Mouse (Mus musculus): Measurements from ENCODE around the gene Ccdc85a. TPM values are rescaled to one million over a fixed set of nuclear protein-coding genes. Genes with fewer than 3 reads are reported as not detected.

Ccdc85a gene
- 100 to 1,000 TPM; 103 to 105 TPM for total RNA-seq (2021)
- long read RNA-seq, experiment 1, full-length matches to known transcripts = 25 of 57 reads
- long read RNA-seq, experiment 1, partial matches to known transcripts = 5 of 57 reads
- long read RNA-seq, experiment 1, other reads (novel, unspliced or antisense) = 27 of 57 reads
- long read RNA-seq, experiment 2, full-length matches to known transcripts = 19 of 56 reads
- long read RNA-seq, experiment 2, partial matches to known transcripts = 9 of 56 reads
- long read RNA-seq, experiment 2, other reads (novel, unspliced or antisense) = 28 of 56 reads

GRCm38 (mm10) chr11:28583911-28584434 lies at the start of gene Ccdc85a:
Gene Ccdc85a (minus strand): TSS chr11:28584324.
- intact Hi-C loops (cut with DNase I) = loop anchor here (1.0 to 5.0 kb wide), 3 partner anchors 219 to 1362 kb away; no protein-coding TSS in a partner anchor
- peak; percentile 95 to 96 for DNase-seq (ENCODE audit: low spot score in 2 of 2)

- DNase-seq (ENCODE audit: low spot score in 2 of 2) = no peak
- intact Hi-C loops (cut with DNase I) = no loop called here
Observed at GRCm38 (mm10) chr11:28633571-28634125, 49.5 kb upstream of the Ccdc85a start.

- no peak for DNase-seq (ENCODE audit: low spot score in 2 of 2)
- intact Hi-C loops (cut with DNase I) = no loop called here
Observed at GRCm38 (mm10) chr11:28633093-28633492, 49.0 kb upstream of the Ccdc85a start.

- intact Hi-C loops (cut with DNase I) = no loop called here
- DNase-seq (ENCODE audit: low spot score in 2 of 2) = no peak
Observed at GRCm38 (mm10) chr11:28630771-28631170, 46.6 kb upstream of the Ccdc85a start.

- DNase-seq (ENCODE audit: low spot score in 2 of 2) = peak in 1 of 2 experiments; percentile 6
- intact Hi-C loops (cut with DNase I) = loop anchor here (2.0 to 10.0 kb wide), 3 partner anchors 201 to 524 kb away; partner anchors contain the start of gene Pnpt1
Observed at GRCm38 (mm10) chr11:28610781-28611491, 26.8 kb upstream of the Ccdc85a start.

- intact Hi-C loops (cut with DNase I) = loop anchor here (5.0 kb wide), 2 partner anchors 241 to 1361 kb away; no protein-coding TSS in a partner anchor
- DNase-seq (ENCODE audit: low spot score in 2 of 2) = no peak
Observed at GRCm38 (mm10) chr11:28583138-28583910, 800 bp downstream of the Ccdc85a start.

GRCm38 (mm10) chr11:28582218-28582617 lies 1.9 kb downstream of the Ccdc85a start:
- no peak for DNase-seq (ENCODE audit: low spot score in 2 of 2)
- intact Hi-C loops (cut with DNase I) = loop anchor here (5.0 kb wide), 2 partner anchors 240 to 1360 kb away; no protein-coding TSS in a partner anchor

GRCm38 (mm10) chr11:28572423-28572822 lies 11.7 kb downstream of the Ccdc85a start:
- DNase-seq (ENCODE audit: low spot score in 2 of 2) = peak in 1 of 2 experiments; percentile 72
- intact Hi-C loops (cut with DNase I) = no loop called here

GRCm38 (mm10) chr11:28556420-28556819 lies 27.7 kb downstream of the Ccdc85a start:
- intact Hi-C loops (cut with DNase I) = no loop called here

GRCm38 (mm10) chr11:28543429-28543828 lies 40.7 kb downstream of the Ccdc85a start:
- intact Hi-C loops (cut with DNase I) = no loop called here
- DNase-seq (ENCODE audit: low spot score in 2 of 2) = no peak

More at GRCm38 (mm10) chr11:28556420-28556819, 27.7 kb downstream of the Ccdc85a start:
- no peak for DNase-seq (ENCODE audit: low spot score in 2 of 2)

GRCm38 (mm10) chr11:28541307-28541706 lies 42.8 kb downstream of the Ccdc85a start:
- intact Hi-C loops (cut with DNase I) = no loop called here
- DNase-seq (ENCODE audit: low spot score in 2 of 2) = no peak

- intact Hi-C loops (cut with DNase I) = no loop called here
- peak; percentile 10 to 12 for DNase-seq (ENCODE audit: low spot score in 2 of 2)
Observed at GRCm38 (mm10) chr11:28533286-28533685, 50.8 kb downstream of the Ccdc85a start.

GRCm38 (mm10) chr11:28501190-28501589 lies 82.9 kb downstream of the Ccdc85a start:
- no peak for DNase-seq (ENCODE audit: low spot score in 2 of 2)
- intact Hi-C loops (cut with DNase I) = no loop called here

- intact Hi-C loops (cut with DNase I) = no loop called here
- peak in 1 of 2 experiments; percentile 18 for DNase-seq (ENCODE audit: low spot score in 2 of 2)
Observed at GRCm38 (mm10) chr11:28497034-28497433, 87.1 kb downstream of the Ccdc85a start.

GRCm38 (mm10) chr11:28493362-28493761 lies 90.8 kb downstream of the Ccdc85a start:
- DNase-seq (ENCODE audit: low spot score in 2 of 2) = peak; percentile 7 to 17
- intact Hi-C loops (cut with DNase I) = no loop called here

- intact Hi-C loops (cut with DNase I) = no loop called here
- no peak for DNase-seq (ENCODE audit: low spot score in 2 of 2)
Observed at GRCm38 (mm10) chr11:28491330-28491729, 92.8 kb downstream of the Ccdc85a start.

GRCm38 (mm10) chr11:28484083-28484729 lies 99.9 kb downstream of the Ccdc85a start:
- intact Hi-C loops (cut with DNase I) = no loop called here

GRCm38 (mm10) chr11:28477088-28477487 lies 107.0 kb downstream of the Ccdc85a start:
- intact Hi-C loops (cut with DNase I) = no loop called here
- DNase-seq (ENCODE audit: low spot score in 2 of 2) = no peak

More at GRCm38 (mm10) chr11:28484083-28484729, 99.9 kb downstream of the Ccdc85a start:
- DNase-seq (ENCODE audit: low spot score in 2 of 2) = peak in 1 of 2 experiments; percentile 13

- intact Hi-C loops (cut with DNase I) = no loop called here
- no peak for DNase-seq (ENCODE audit: low spot score in 2 of 2)
Observed at GRCm38 (mm10) chr11:28465726-28466125, 118.4 kb downstream of the Ccdc85a start.
